Mouse (Mus musculus): Measurements from ENCODE around the gene Gm44579. TPM values are rescaled to one million over a fixed set of nuclear protein-coding genes. Genes with fewer than 3 reads are reported as not detected.

The Gm44579 gene
- not detected for total RNA-seq (2021)

DNA sequence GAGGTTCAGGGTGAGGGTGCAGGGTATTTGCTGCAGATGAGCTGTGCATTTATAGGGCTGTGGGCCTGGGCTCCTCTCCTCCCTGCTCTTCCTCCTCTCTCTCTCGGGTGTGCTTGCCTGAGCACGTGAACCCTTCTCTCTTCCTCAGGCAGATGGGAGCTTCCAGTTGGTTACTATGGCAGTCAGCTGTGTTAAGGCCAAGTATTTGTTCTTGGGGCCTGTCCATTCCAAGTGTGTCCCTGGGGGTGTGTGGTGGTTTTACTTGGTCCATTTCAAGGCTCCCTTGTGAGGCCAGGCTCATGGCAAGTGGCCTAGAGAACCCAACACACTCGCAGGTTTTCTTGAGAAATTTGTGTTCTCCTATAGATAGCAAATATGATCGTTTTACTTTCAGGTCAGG, at the start of gene Gm44579, which contains the start of gene Olfr287:
Gene Gm44579, minus strand, starts transcription at position 101 of the 400 bp plus-strand sequence.
Gene Olfr287, minus strand, starts transcription at position 180 of the 400 bp plus-strand sequence.
- DNase-seq, result no peak

GRCm38 (mm10) chr15:98257776-98258175, 37.0 kb upstream of the Gm44579 start:
- DNase-seq, result no peak

GRCm38 (mm10) chr15:98257193-98257592, 36.4 kb upstream of the Gm44579 start, which contains the start of gene H1fnt:
Gene H1fnt, minus strand, starts transcription at chr15:98257293.
- DNase-seq, result no peak

DNA sequence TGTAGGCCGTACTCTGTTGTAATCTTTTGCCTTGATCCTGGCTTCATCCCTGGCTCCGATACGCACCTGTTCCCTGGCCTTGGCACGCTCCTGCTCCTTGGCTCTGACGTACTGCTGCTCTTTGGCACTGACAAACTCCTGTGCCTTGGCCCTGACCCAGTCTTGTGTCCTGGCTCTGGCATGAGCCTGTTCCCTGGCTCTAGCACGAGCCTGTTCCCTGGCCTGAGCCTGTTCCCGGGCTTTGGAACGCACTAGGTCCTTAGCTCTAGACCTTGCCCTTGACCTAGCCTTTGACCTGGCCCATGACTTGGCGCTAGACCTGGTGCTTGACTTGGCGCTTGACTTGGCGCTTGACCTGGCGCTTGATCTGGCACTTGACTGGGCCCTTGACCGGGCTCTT, 35.5 kb upstream of the Gm44579 start:
- no peak for DNase-seq

GRCm38 (mm10) chr15:98235442-98235841, 14.7 kb upstream of the Gm44579 start:
- no peak for DNase-seq

DNA sequence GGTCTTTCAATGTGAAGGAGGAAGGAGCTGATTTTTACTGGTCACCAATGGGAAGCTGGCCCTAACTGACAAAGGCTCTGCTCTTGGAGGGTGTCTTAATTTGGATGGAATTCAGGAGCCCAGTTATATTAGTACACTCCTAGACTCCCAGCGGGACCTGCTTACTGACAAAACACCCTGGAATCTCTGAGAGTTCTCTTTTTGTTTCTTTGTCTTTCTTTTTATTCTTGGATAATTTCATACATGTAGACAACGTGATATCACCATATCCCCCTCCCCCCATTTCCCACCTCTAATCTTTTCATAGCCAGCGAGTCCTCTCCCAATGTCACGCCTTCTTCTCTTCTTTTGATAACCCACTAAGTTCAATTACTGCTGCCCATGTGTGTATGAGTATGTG, 13.6 kb upstream of the Gm44579 start, which contains the start of gene Olfr286:
Gene Olfr286, minus strand, starts transcription at position 101 of the 400 bp plus-strand sequence.
- no peak for DNase-seq

- DNase-seq, result no peak
These were observed 5.3 kb upstream of the Gm44579 start for GRCm38 (mm10) chr15:98226096-98226495.

GRCm38 (mm10) chr15:98225610-98226009, 4.8 kb upstream of the Gm44579 start:
- DNase-seq, result no peak

DNA sequence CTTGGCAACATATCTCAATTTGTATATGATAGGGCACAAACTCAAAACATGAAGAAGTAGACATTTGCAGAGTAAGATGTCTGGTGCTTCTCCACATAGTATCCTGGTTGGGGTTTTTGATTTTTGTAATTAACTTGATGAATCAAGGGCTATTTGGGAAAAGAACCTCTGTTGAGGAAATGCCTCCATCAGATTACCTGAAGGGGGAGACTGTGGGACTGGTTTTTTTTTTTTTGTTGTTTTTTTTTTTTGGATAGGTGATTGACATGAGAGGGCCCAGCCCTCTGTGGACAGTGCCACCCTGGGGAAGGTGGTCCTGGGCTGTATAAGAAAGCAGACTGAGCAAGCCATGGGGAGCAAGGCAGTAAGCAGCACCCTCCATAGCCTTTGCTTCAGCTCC, 1.6 kb upstream of the Gm44579 start:
- no peak for DNase-seq

DNA sequence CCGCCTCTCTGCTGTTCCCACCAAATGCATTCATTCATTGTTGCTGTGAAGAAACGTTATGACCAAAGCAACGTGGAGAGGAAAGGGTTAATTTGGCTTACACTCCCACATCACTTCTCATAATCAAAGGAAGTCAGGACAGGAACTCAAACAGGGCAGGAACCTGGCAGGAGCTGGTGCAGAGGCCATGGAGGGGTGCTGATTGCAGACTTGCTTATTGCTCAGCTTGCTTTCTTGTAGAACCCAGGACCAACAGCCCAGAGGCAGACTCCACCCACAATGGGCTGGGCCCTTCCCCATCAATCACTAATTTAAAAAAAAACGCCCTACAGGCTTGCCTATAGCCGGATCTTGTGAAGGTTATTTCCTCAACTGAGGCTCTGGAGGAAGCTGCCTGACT, 6.6 kb downstream of the Gm44579 start:
- no peak for DNase-seq

DNA sequence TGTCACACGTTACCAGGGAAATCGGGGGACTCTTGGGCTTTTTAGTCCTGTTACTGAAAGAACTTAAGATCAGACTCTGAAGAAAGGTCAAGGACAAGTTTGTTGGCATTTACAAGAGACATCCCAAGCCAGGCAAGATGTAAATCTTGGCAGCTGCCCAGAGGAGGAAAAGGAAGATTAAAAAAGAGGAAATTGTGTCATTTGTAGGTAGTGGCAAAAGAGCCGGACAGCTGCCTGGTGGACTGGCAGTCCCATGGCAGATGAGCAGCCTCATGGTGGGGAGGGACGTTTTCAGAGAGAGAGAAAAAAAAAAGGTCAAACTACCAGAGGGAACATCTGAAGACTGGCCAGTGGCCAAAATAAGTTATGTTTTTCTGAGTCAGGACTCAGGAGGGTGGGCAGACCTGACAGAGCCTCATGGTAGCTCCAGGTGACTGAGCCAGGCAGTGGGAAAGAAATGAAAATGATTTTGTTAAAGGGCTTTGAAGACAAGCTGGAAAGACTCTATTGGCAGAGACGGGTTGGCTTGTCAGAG, 7.4 kb downstream of the Gm44579 start:
- no peak for DNase-seq

DNA sequence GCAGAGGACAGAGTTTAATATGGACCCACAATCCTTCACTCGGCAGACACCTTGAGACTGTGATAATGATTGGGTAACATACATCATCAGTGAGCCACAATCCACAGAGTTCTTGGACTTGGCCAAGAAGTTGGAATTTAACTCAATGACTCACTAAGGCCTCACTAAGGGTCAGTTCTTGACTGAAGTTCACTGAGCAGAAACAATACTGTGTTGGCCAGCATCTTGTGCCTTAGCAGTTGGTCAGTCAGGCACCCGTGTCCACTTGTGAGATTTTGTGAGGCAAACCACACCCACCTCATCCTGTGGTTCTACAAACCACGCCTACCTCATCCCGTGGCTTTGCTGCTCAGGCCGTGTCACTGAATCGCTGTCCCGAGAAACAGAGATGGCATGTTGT, 11.1 kb downstream of the Gm44579 start:
- no peak for DNase-seq

GRCm38 (mm10) chr15:98195442-98195841, 25.3 kb downstream of the Gm44579 start, which contains the start of gene Olfr288:
Gene Olfr288, minus strand, starts transcription at chr15:98195542.
- no peak for DNase-seq

GRCm38 (mm10) chr15:98184456-98184855, 36.3 kb downstream of the Gm44579 start:
- DNase-seq, result no peak

- no peak for DNase-seq
These were observed 38.8 kb downstream of the Gm44579 start for GRCm38 (mm10) chr15:98181856-98182570.

- DNase-seq, result peak; percentile 85 to 89
These were observed 39.6 kb downstream of the Gm44579 start for GRCm38 (mm10) chr15:98181132-98181711.

DNA sequence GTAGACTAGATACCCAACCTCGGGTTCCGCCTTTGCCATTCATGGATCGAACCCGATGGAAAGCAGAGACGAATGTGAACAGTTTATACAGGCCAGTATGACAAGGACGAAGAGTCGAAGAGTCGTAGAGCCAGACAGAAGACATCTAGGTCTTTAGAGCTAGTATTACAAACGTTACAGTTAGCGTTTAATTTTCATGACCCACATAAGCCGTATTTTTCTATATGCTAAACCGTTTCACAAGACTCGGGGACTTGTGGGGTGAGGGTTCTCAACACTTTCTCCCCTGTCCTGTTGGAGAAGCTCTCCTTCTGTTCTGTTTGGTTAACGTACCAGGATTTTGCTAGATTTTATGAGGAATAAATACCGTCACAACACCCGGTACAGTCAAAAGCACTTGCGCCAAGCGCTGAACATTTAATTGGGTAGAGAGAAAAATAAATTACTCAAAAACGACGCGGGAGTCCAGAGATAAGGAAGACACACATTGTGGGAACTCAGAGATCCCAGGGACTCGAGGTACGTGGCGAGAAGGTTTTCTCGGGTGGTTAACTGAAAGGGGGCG, 40.1 kb downstream of the Gm44579 start:
- DNase-seq, result no peak

DNA sequence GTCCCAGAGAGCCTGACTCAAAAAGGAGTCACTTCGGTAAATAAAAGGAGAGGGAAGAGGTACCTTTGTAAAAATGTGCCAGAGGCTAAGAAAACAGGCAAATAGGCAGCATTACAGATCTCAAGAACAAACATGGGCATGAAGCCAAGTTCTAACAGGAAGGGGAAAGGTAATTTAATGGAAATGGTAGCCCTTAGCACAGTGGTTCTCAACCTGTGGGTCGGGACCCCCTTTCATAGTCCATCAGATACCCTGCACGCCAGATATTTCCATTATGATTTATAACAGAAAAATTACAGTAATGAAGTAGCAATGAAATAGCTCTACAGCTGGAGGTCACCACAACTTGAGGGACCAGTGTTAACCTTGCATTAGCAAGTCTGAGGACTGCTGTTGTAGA, 43.5 kb downstream of the Gm44579 start:
- no peak for DNase-seq

GRCm38 (mm10) chr15:98173821-98174220, 47.0 kb downstream of the Gm44579 start:
- DNase-seq, result peak; percentile 65 to 66

GRCm38 (mm10) chr15:98172113-98172512, 48.7 kb downstream of the Gm44579 start:
- DNase-seq, result no peak

- DNase-seq, result no peak
These were observed 49.9 kb downstream of the Gm44579 start for GRCm38 (mm10) chr15:98170917-98171316.

GRCm38 (mm10) chr15:98170365-98170764, 50.4 kb downstream of the Gm44579 start:
- peak; percentile 54 to 62 for DNase-seq

GRCm38 (mm10) chr15:98168622-98169004, 52.2 kb downstream of the Gm44579 start:
- peak in 1 of 2 experiments; percentile 13 for DNase-seq

Measured in layer of hippocampus, postnatal 36 days (tissue).